Mouse (Mus musculus): ENCODE data around the gene Fam57b. TPM values are rescaled to one million over a fixed set of nuclear protein-coding genes. Genes with fewer than 3 reads are reported as not detected.

The Fam57b gene
- total and polyA plus RNA-seq, 2 experiments from 2014 or later, result 56.3 to 60.2 TPM

DNA sequence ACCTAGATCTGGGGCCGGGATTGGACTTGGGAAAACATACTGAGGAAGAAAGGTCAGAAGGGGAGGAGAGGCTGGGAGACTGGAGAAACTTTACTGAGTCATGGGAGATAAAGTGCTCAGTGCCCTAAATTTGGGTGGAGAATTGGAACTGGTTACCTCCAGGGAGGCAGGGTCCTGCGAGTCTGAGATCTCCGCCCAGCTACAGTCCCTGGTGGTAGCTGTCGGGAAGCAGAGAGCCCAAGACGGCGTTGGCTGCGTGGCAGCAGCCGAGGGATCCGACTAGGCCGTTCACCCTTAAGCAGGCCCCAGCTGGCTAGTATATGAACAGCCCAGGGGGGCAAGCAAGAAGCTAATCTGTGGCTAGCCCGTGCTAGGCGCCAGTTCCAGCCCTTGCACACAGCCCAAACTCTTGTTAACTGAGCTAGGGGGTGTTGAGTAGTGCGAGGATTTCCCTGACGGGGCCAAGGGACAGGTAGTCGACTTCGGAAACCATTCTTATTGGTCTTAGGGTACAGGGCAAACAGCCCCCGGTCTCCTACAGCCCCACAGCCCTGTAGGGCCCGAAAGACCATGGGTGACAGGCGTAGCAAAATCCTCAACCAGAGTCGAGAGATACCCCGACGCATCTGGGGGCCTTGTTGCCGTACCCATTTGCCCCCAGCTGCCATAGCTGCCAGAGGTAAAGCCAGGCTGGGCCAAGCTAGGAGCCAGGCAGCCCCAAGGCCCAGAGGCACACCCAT is 72.5 kb downstream of the Fam57b start:
- no peak for TF ChIP-seq CTCF (IDR thresholded peaks at IDR 0.05)
- 91% methylated on average over 23 of the region's 23 CpGs for whole genome bisulfite sequencing

DNA sequence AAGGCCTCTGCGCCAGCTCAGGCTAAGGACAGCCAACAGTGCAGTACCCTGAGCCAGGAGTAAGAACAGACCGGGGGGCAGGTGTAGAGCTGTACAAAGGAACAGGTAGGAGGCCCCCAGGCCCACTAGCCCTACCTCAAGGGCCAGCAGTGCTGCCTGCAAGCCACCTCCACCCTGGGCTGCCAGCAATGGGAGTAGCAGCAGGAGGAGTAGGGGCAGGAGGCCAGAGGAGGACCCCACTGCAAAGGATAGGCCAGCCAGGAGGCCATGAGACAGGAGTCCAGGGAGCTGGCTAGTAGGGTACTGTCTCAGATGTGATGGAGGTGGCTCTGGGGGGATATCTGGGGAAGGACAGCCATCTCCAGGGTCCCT is 73.0 kb downstream of the Fam57b start:
- 96% methylated on average over 2 of the region's 2 CpGs for WGBS
- Histone ChIP-seq H3K9me3 (ENCODE audit: low read length) (no peaks in the 10 kb centered on the region), H3K9ac (replicated peaks; ENCODE audit: low read length, poor library complexity, severe bottlenecking) (no peak overlapping the region), H3K4me3 (ENCODE audit: low read depth, low read length) (no peak overlapping the region), H3K36me3 (ENCODE audit: insufficient read depth, low read length) (peaks cover 96% of the 10 kb centered on the region), H3K27me3 (ENCODE audit: insufficient read depth, low read length) (no peaks in the 10 kb centered on the region), H3K4me2 (ENCODE audit: low read depth, low read length, poor library complexity, severe bottlenecking) (no peak overlapping the region), H3K4me1 (ENCODE audit: insufficient read depth, low read length) (no peaks in the 10 kb centered on the region), H3K27ac (ENCODE audit: low read depth, low read length) (no peak overlapping the region)
- ATAC-seq (ENCODE audit: low FRiP score) (0 out of 2 replicates have a peak, but pooled peaks have one; percentile 27), DNase-seq (ENCODE audit: low spot score) (no peak)
- TF ChIP-seq CTCF (IDR thresholded peaks at IDR 0.05), result no peak

More for the DNA sequence above, 72.5 kb downstream of the Fam57b start:
- no peak overlapping the region for H3K9ac ChIP-seq (replicated peaks; ENCODE audit: low read length, poor library complexity, severe bottlenecking)
- H3K36me3 ChIP-seq (ENCODE audit: insufficient read depth, low read length), result peaks cover 96% of the 10 kb centered on the region
- H3K4me1 ChIP-seq (ENCODE audit: insufficient read depth, low read length), result no peaks in the 10 kb centered on the region
- no peaks in the 10 kb centered on the region for H3K27me3 ChIP-seq (ENCODE audit: insufficient read depth, low read length)
- DNase-seq (ENCODE audit: low spot score), result no peak
- no peak overlapping the region for H3K4me3 ChIP-seq (ENCODE audit: low read depth, low read length)
- H3K4me2 ChIP-seq (ENCODE audit: low read depth, low read length, poor library complexity, severe bottlenecking), result no peak overlapping the region
- H3K9me3 ChIP-seq (ENCODE audit: low read length), result no peaks in the 10 kb centered on the region
- no peak overlapping the region for H3K27ac ChIP-seq (ENCODE audit: low read depth, low read length)
- ATAC-seq (ENCODE audit: low FRiP score), result no peak

DNA sequence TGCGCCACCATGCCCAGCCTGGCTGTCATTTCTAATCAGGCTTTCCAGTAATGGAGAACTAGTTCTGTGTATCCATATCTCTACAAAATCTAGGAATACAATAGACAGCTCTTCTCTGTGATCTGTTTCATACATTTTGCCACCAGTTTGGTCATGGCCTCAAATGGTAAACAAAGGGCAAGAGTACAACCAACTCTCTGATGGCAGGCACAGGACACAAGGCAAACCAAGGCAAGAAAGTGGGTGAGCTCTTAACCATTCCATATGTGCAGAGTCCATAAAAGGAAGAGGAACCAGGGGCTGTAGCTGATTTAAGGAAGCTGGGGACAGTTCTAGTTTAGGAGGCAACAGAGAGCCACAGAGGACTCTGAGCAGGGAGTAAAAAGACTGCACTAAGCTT is 79.8 kb downstream of the Fam57b start:
- H3K9ac ChIP-seq (replicated peaks; ENCODE audit: low read length, poor library complexity, severe bottlenecking), result no peak overlapping the region
- H3K4me3 ChIP-seq (ENCODE audit: low read depth, low read length), result no peak overlapping the region
- H3K4me2 ChIP-seq (ENCODE audit: low read depth, low read length, poor library complexity, severe bottlenecking), result no peak overlapping the region
- peaks cover 9% of the 10 kb centered on the region for H3K4me1 ChIP-seq (ENCODE audit: insufficient read depth, low read length)
- H3K27me3 ChIP-seq (ENCODE audit: insufficient read depth, low read length), result no peaks in the 10 kb centered on the region
- ATAC-seq (ENCODE audit: low FRiP score) (no peak), DNase-seq (ENCODE audit: low spot score) (no peak)
- WGBS, result 92% methylated on average over 1 of the region's 1 CpGs
- H3K36me3 ChIP-seq (ENCODE audit: insufficient read depth, low read length), result peaks cover 73% of the 10 kb centered on the region
- no peak overlapping the region for H3K27ac ChIP-seq (ENCODE audit: low read depth, low read length)
- H3K9me3 ChIP-seq (ENCODE audit: low read length), result no peaks in the 10 kb centered on the region
- TF ChIP-seq CTCF (IDR thresholded peaks at IDR 0.05), result no peak

Other genes starting within 250 kb of the Fam57b start
Only the 30 nearest of the 33 such genes appear.
- 0.38 TPM in 1 of 2 replicates, not detected in the other for gene Apobr, start 212.7 kb upstream of the Fam57b start, total RNA-seq (2014; rRNA removed)
- 0.58 and 0.82 TPM in 2 replicates for gene Apobr, start 212.7 kb upstream of the Fam57b start, polyA plus RNA-seq (2015; fragmentation: Nextera tagmentation; extraction: Ambion mirVana)
- 32.1 and 38.9 TPM in 2 replicates for gene Cln3, start 211.9 kb upstream of the Fam57b start, total RNA-seq (2014; rRNA removed)
- gene Cln3, start 211.9 kb upstream of the Fam57b start, polyA plus RNA-seq (2015; fragmentation: Nextera tagmentation; extraction: Ambion mirVana), result 23.9 and 31.2 TPM in 2 replicates
- gene Il27, start 202.7 kb upstream of the Fam57b start, total RNA-seq (2014; rRNA removed), result not detected in 2 replicates
- gene Il27, start 202.7 kb upstream of the Fam57b start, polyA plus RNA-seq (2015; fragmentation: Nextera tagmentation; extraction: Ambion mirVana), result not detected in 2 replicates
- 5.7 and 9.9 TPM in 2 replicates for gene Nupr1, start 166.8 kb upstream of the Fam57b start, total RNA-seq (2014; rRNA removed)
- 16.9 and 21.4 TPM in 2 replicates for gene Nupr1, start 166.8 kb upstream of the Fam57b start, polyA plus RNA-seq (2015; fragmentation: Nextera tagmentation; extraction: Ambion mirVana)
- 44.4 and 46.6 TPM in 2 replicates for gene Sgf29, start 148.4 kb upstream of the Fam57b start, total RNA-seq (2014; rRNA removed)
- gene Sgf29, start 148.4 kb upstream of the Fam57b start, polyA plus RNA-seq (2015; fragmentation: Nextera tagmentation; extraction: Ambion mirVana), result 48.0 and 56.0 TPM in 2 replicates
- 18.4 and 21.1 TPM in 2 replicates for gene Sult1a1, start 121.2 kb upstream of the Fam57b start, total RNA-seq (2014; rRNA removed)
- 17.5 and 18.8 TPM in 2 replicates for gene Sult1a1, start 121.2 kb upstream of the Fam57b start, polyA plus RNA-seq (2015; fragmentation: Nextera tagmentation; extraction: Ambion mirVana)
- 50.2 and 160 TPM in 2 replicates for gene Bola2, start 102.3 kb upstream of the Fam57b start, total RNA-seq (2014; rRNA removed)
- gene Bola2, start 102.3 kb upstream of the Fam57b start, polyA plus RNA-seq (2015; fragmentation: Nextera tagmentation; extraction: Ambion mirVana), result 143 and 146 TPM in 2 replicates
- 21.7 and 25.0 TPM in 2 replicates for gene Slx1b, start 101.9 kb upstream of the Fam57b start, total RNA-seq (2014; rRNA removed)
- gene Slx1b, start 101.9 kb upstream of the Fam57b start, polyA plus RNA-seq (2015; fragmentation: Nextera tagmentation; extraction: Ambion mirVana), result 10.9 and 11.1 TPM in 2 replicates
- 87.1 and 98.9 TPM in 2 replicates for gene Coro1a, start 89.9 kb upstream of the Fam57b start, total RNA-seq (2014; rRNA removed)
- gene Coro1a, start 89.9 kb upstream of the Fam57b start, polyA plus RNA-seq (2015; fragmentation: Nextera tagmentation; extraction: Ambion mirVana), result 93.4 and 105 TPM in 2 replicates
- gene Mapk3, start 38.1 kb upstream of the Fam57b start, total RNA-seq (2014; rRNA removed), result 121 and 145 TPM in 2 replicates
- gene Mapk3, start 38.1 kb upstream of the Fam57b start, polyA plus RNA-seq (2015; fragmentation: Nextera tagmentation; extraction: Ambion mirVana), result 120 and 125 TPM in 2 replicates
- 0.66 TPM in 1 of 2 replicates, not detected in the other for gene Gdpd3, start 31.3 kb upstream of the Fam57b start, total RNA-seq (2014; rRNA removed)
- gene Gdpd3, start 31.3 kb upstream of the Fam57b start, polyA plus RNA-seq (2015; fragmentation: Nextera tagmentation; extraction: Ambion mirVana), result 1.3 TPM in 2 replicates
- gene Ypel3, start 20.7 kb upstream of the Fam57b start, total RNA-seq (2014; rRNA removed), result 196 and 209 TPM in 2 replicates
- 219 and 235 TPM in 2 replicates for gene Ypel3, start 20.7 kb upstream of the Fam57b start, polyA plus RNA-seq (2015; fragmentation: Nextera tagmentation; extraction: Ambion mirVana)
- gene Tbx6, start 16.2 kb upstream of the Fam57b start, total RNA-seq (2014; rRNA removed), result 0.16 and 1.1 TPM in 2 replicates
- 0.21 and 0.38 TPM in 2 replicates for gene Tbx6, start 16.2 kb upstream of the Fam57b start, polyA plus RNA-seq (2015; fragmentation: Nextera tagmentation; extraction: Ambion mirVana)
- 107 and 137 TPM in 2 replicates for gene Ppp4c, start 5.2 kb upstream of the Fam57b start, total RNA-seq (2014; rRNA removed)
- 127 and 135 TPM in 2 replicates for gene Ppp4c, start 5.2 kb upstream of the Fam57b start, polyA plus RNA-seq (2015; fragmentation: Nextera tagmentation; extraction: Ambion mirVana)
- gene 4930451I11Rik, start 34.0 kb downstream of the Fam57b start, total RNA-seq (2014; rRNA removed), result not detected in 2 replicates
- 1.1 TPM in 1 of 2 replicates, not detected in the other for gene 4930451I11Rik, start 34.0 kb downstream of the Fam57b start, polyA plus RNA-seq (2015; fragmentation: Nextera tagmentation; extraction: Ambion mirVana)
- gene Doc2a, start 49.7 kb downstream of the Fam57b start, total RNA-seq (2014; rRNA removed), result 53.8 and 64.1 TPM in 2 replicates
- gene Doc2a, start 49.7 kb downstream of the Fam57b start, polyA plus RNA-seq (2015; fragmentation: Nextera tagmentation; extraction: Ambion mirVana), result 36.3 and 41.2 TPM in 2 replicates
- gene Hirip3, start 64.3 kb downstream of the Fam57b start, total RNA-seq (2014; rRNA removed), result 6.6 and 10.0 TPM in 2 replicates
- gene Hirip3, start 64.3 kb downstream of the Fam57b start, polyA plus RNA-seq (2015; fragmentation: Nextera tagmentation; extraction: Ambion mirVana), result 12.2 and 16.3 TPM in 2 replicates
- gene Ino80e, start 64.7 kb downstream of the Fam57b start, total RNA-seq (2014; rRNA removed), result 55.0 and 60.3 TPM in 2 replicates
- 87.8 and 93.5 TPM in 2 replicates for gene Ino80e, start 64.7 kb downstream of the Fam57b start, polyA plus RNA-seq (2015; fragmentation: Nextera tagmentation; extraction: Ambion mirVana)
- gene Taok2, start 87.0 kb downstream of the Fam57b start, total RNA-seq (2014; rRNA removed), result 143 and 160 TPM in 2 replicates
- 45.3 and 47.3 TPM in 2 replicates for gene Taok2, start 87.0 kb downstream of the Fam57b start, polyA plus RNA-seq (2015; fragmentation: Nextera tagmentation; extraction: Ambion mirVana)
- gene Tmem219, start 125.2 kb downstream of the Fam57b start, total RNA-seq (2014; rRNA removed), result 22.8 and 24.7 TPM in 2 replicates
- 36.4 and 38.2 TPM in 2 replicates for gene Tmem219, start 125.2 kb downstream of the Fam57b start, polyA plus RNA-seq (2015; fragmentation: Nextera tagmentation; extraction: Ambion mirVana)
- 129 and 150 TPM in 2 replicates for gene Kctd13, start 131.2 kb downstream of the Fam57b start, total RNA-seq (2014; rRNA removed)
- 166 and 167 TPM in 2 replicates for gene Kctd13, start 131.2 kb downstream of the Fam57b start, polyA plus RNA-seq (2015; fragmentation: Nextera tagmentation; extraction: Ambion mirVana)
- gene Asphd1, start 151.9 kb downstream of the Fam57b start, total RNA-seq (2014; rRNA removed), result 32.3 and 44.5 TPM in 2 replicates
- 16.2 and 17.6 TPM in 2 replicates for gene Asphd1, start 151.9 kb downstream of the Fam57b start, polyA plus RNA-seq (2015; fragmentation: Nextera tagmentation; extraction: Ambion mirVana)
- 235 and 283 TPM in 2 replicates for gene Sez6l2, start 152.9 kb downstream of the Fam57b start, total RNA-seq (2014; rRNA removed)
- gene Sez6l2, start 152.9 kb downstream of the Fam57b start, polyA plus RNA-seq (2015; fragmentation: Nextera tagmentation; extraction: Ambion mirVana), result 66.2 and 72.8 TPM in 2 replicates
- gene Cdipt, start 178.2 kb downstream of the Fam57b start, total RNA-seq (2014; rRNA removed), result 193 and 244 TPM in 2 replicates
- 142 and 157 TPM in 2 replicates for gene Cdipt, start 178.2 kb downstream of the Fam57b start, polyA plus RNA-seq (2015; fragmentation: Nextera tagmentation; extraction: Ambion mirVana)
- not detected in 2 replicates for gene Cdiptos, start 178.4 kb downstream of the Fam57b start, total RNA-seq (2014; rRNA removed)
- gene Cdiptos, start 178.4 kb downstream of the Fam57b start, polyA plus RNA-seq (2015; fragmentation: Nextera tagmentation; extraction: Ambion mirVana), result 0.72 and 0.79 TPM in 2 replicates
- 4.2 and 7.2 TPM in 2 replicates for gene Mvp, start 217.0 kb downstream of the Fam57b start, total RNA-seq (2014; rRNA removed)
- 3.9 and 4.4 TPM in 2 replicates for gene Mvp, start 217.0 kb downstream of the Fam57b start, polyA plus RNA-seq (2015; fragmentation: Nextera tagmentation; extraction: Ambion mirVana)
- gene Pagr1b, start 218.8 kb downstream of the Fam57b start, total RNA-seq (2014; rRNA removed), result 2.4 TPM in 1 of 2 replicates, not detected in the other
- gene Pagr1b, start 218.8 kb downstream of the Fam57b start, polyA plus RNA-seq (2015; fragmentation: Nextera tagmentation; extraction: Ambion mirVana), result 0.66 TPM in 1 of 2 replicates, not detected in the other
- gene Pagr1a, start 219.7 kb downstream of the Fam57b start, total RNA-seq (2014; rRNA removed), result 5.3 TPM in 1 of 2 replicates, not detected in the other
- gene Pagr1a, start 219.7 kb downstream of the Fam57b start, polyA plus RNA-seq (2015; fragmentation: Nextera tagmentation; extraction: Ambion mirVana), result 33.1 and 41.1 TPM in 2 replicates
- 52.3 and 55.5 TPM in 2 replicates for gene Gm42742, start 223.4 kb downstream of the Fam57b start, total RNA-seq (2014; rRNA removed)
- 45.3 and 55.5 TPM in 2 replicates for gene Gm42742, start 223.4 kb downstream of the Fam57b start, polyA plus RNA-seq (2015; fragmentation: Nextera tagmentation; extraction: Ambion mirVana)
- gene Prrt2, start 223.5 kb downstream of the Fam57b start, total RNA-seq (2014; rRNA removed), result 102 and 155 TPM in 2 replicates
- 109 and 124 TPM in 2 replicates for gene Prrt2, start 223.5 kb downstream of the Fam57b start, polyA plus RNA-seq (2015; fragmentation: Nextera tagmentation; extraction: Ambion mirVana)